Mouse (Mus musculus): ENCODE measurements around the gene 6030458C11Rik.

Gene 6030458C11Rik

DNA sequence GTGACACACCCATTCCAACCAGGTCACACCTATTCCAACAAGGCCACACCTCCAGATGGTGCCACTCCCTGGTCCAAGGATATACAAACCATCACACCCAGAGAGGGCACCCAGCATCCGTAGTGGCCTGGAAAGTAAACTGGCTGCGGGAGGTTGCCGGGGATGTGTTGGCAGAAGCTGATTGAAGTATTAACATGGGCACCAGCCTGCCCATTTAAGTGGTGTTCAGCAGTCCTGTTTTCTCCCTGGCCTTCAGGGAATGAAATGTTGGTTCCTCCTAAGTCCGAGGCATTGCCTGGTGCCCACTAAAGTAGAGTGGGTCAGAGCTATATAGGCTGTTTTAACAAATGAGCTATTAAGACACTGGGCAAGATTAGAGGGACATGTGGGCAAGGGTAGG lies 8.2 kb upstream of the 6030458C11Rik start:
- no peak for TF ChIP-seq GATA4 (IDR thresholded peaks at IDR 0.05; ENCODE audit: insufficient replicate concordance, low read length)

GRCm38 (mm10) chr15:12829878-12830277 lies 5.4 kb upstream of the 6030458C11Rik start:
- no peak for TF ChIP-seq GATA4 (IDR thresholded peaks at IDR 0.05; ENCODE audit: insufficient replicate concordance, low read length)

- TF ChIP-seq GATA4 (IDR thresholded peaks at IDR 0.05; ENCODE audit: insufficient replicate concordance, low read length) = no peak
Observed at GRCm38 (mm10) chr15:12825408-12825807, 959 bp upstream of the 6030458C11Rik start.

DNA sequence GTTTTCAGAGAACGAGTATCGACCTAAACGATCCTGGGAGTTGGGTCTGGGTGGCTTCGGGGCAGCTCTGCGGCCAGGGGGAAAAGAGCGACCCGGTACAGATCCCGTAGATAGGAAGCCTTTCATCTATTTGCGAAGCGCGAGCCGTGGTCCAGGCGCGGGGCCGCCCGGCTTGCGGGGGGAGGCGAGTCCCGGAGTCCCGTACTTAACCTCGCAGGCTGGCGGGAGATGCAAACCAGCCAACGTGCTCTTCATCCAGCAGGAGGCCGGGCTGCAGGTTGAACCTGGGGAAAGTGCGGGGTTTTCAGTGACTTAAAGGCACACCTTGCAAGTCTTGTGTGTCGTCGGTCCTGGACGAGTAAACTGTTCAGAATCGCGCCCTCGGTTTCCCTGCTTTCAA lies 516 bp upstream of the 6030458C11Rik start:
- no peak for TF ChIP-seq GATA4 (IDR thresholded peaks at IDR 0.05; ENCODE audit: insufficient replicate concordance, low read length)

- TF ChIP-seq GATA4 (IDR thresholded peaks at IDR 0.05; ENCODE audit: insufficient replicate concordance, low read length) = no peak
Observed at GRCm38 (mm10) chr15:12823455-12824119, 862 bp downstream of the 6030458C11Rik start.

GRCm38 (mm10) chr15:12822416-12823395 lies 1.7 kb downstream of the 6030458C11Rik start:
- TF ChIP-seq GATA4 (IDR thresholded peaks at IDR 0.05; ENCODE audit: insufficient replicate concordance, low read length) = no peak

DNA sequence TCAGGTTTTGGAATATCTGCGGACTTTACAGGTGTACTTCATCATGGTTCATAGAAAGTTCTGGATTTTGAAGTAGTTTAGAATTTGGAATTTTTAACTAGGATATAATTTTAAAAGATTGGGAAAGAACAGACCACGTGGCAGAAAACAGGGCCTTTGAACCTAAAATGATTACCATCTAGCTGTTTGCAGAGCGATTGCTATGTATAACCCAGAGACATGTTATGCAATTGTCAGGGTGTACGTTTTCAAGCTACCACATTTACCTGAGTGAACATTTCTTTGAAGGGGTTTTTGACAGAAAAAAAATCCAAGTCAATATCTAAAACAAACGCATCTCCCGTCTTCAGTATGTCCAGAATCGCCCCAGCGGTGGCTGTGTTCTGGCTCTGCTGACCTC lies 6.9 kb downstream of the 6030458C11Rik start:
- TF ChIP-seq GATA4 (IDR thresholded peaks at IDR 0.05; ENCODE audit: insufficient replicate concordance, low read length) = no peak

- no peak for TF ChIP-seq GATA4 (IDR thresholded peaks at IDR 0.05; ENCODE audit: insufficient replicate concordance, low read length)
Observed at GRCm38 (mm10) chr15:12812646-12813045, 11.8 kb downstream of the 6030458C11Rik start.

DNA sequence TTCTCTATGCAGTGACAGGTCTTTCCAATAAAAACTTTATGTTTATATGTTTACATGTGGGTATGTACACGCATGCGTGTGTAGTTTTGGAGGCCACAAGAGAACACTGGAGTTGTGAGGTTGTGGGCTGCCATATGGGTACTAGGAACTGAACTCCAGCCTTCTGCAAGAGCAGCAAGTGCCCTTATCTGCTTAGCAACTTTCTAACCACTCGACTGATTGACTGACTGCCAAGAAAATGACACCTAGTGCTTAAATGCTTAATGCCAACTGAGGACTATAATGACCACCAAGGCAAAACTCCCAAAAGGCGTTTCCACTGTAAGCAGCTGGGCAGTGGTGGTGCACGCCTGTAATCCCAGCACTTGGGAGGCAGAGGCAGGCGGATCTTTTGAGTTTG lies 15.1 kb downstream of the 6030458C11Rik start:
- TF ChIP-seq GATA4 (IDR thresholded peaks at IDR 0.05; ENCODE audit: insufficient replicate concordance, low read length) = no peak

- no peak for TF ChIP-seq GATA4 (IDR thresholded peaks at IDR 0.05; ENCODE audit: insufficient replicate concordance, low read length)
Observed at GRCm38 (mm10) chr15:12807088-12807487, 17.4 kb downstream of the 6030458C11Rik start.

GRCm38 (mm10) chr15:12805071-12805470 lies 19.4 kb downstream of the 6030458C11Rik start:
- TF ChIP-seq GATA4 (IDR thresholded peaks at IDR 0.05; ENCODE audit: insufficient replicate concordance, low read length) = no peak

GRCm38 (mm10) chr15:12800405-12801141 lies 23.9 kb downstream of the 6030458C11Rik start:
- no peak for TF ChIP-seq GATA4 (IDR thresholded peaks at IDR 0.05; ENCODE audit: insufficient replicate concordance, low read length)

GRCm38 (mm10) chr15:12798043-12798442 lies 26.4 kb downstream of the 6030458C11Rik start:
- TF ChIP-seq GATA4 (IDR thresholded peaks at IDR 0.05; ENCODE audit: insufficient replicate concordance, low read length) = no peak

DNA sequence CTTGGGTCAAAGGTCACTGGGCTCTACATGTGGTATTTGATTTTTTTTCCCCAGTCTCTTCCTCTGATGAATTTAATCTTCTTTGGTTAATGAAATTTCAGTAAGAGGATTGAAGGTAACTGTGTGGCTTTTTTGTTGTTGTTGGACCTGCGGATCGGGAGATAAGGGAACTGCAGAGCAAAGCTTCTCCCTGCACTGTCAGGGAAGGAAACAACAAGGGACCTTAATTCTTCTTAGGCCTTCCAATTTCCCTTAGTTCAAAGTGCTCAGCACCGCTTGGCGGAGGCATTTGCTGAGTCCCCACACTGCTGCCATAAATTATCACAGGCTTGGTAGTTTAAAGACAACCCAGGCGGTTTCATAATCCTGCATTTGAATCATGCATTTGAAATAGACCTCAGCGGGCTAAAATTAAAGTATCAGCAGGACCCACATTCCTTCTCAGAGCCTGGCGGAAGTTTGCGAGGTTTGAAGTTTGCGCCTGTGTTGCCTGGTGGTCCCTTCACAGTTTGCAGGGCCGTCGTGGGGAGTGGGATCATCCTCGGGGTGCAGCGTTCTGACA lies 28.5 kb downstream of the 6030458C11Rik start:
- TF ChIP-seq GATA4 (IDR thresholded peaks at IDR 0.05; ENCODE audit: insufficient replicate concordance, low read length) = no peak

- no peak for TF ChIP-seq GATA4 (IDR thresholded peaks at IDR 0.05; ENCODE audit: insufficient replicate concordance, low read length)
Observed at GRCm38 (mm10) chr15:12795457-12795894, 29.0 kb downstream of the 6030458C11Rik start.

Measured in liver, adult (tissue).